10 mouse cellular contexts compared by ENCODE assay signal in the genomic region with DNA sequence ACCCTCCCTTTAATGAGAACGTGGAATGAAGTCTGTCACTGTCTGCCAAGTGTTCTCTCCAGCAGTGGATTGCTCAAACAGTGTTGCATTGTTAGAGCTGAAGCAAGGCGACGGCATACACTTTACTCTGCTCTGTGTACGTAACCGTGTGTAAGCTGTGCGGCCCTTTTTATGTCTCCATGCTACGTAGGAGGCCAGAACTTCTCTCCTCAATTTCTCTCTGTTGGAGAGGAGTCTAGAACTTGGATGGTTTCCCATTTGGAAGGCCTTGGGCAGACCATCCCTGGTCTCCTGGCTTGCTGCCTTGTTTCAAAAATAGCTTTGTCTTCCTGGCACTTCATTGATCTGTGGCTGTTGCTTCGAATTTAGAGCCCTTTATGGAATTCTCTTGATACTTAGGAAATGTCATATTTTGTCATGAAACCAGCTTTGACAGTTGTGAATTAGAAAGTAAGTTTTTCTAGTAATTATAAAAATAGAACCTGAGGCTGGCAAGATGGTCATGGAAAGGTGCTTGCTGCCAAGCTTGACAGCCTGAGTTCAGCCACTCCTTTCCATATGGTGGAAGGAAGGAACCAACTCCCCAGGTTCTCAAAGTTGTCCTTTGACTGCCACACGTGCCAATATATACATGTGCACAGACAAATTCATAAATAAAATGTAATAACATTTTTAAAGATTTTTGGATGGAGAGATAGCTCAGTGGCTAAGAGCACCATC. TPM values are rescaled to one million over a fixed set of nuclear protein-coding genes. Genes with fewer than 3 reads are reported as not detected.
DNase-seq lines count a peak whose midpoint lies in the region; ATAC-seq lines count a peak whose summit lies in the region.
"Had no signal": no experiment of that assay in that cellular context is flagged by ENCODE, and none has a peak within 500 bp of the region (broad histone marks: within the 10 kb centered on the region; RNA-seq: fewer than 3 reads in every experiment).

No protein-coding gene starts in this region.

- H3K27ac ChIP-seq in limb, embryonic 15.5 days: no peak overlapping the region
- H3K27ac ChIP-seq: kidney, postnatal 0 days; liver, embryonic 14.5 days had no signal

- peak; percentile 73 for ATAC-seq in cerebellum, adult (ENCODE audit: insufficient number of reproducible peaks, low FRiP score, low TSS enrichment)
- ATAC-seq in limb, embryonic 15.5 days (ENCODE audit: insufficient number of reproducible peaks, low FRiP score, low TSS enrichment, low read depth): peak; percentile 23; the same call in 1 of the 2 replicates
- ATAC-seq in CD4-positive, CD25-positive, alpha-beta regulatory T cell, adult 4 months: no peak

- H3K36me3 ChIP-seq in limb, embryonic 15.5 days: no peaks in the 10 kb centered on the region

- DNase-seq in adrenal gland, adult 2 months: peak; percentile 65
- DNase-seq in adrenal gland, postnatal 25 days: no peak
- DNase-seq in left cerebral cortex, postnatal 14 days (ENCODE audit: low spot score in 2 of 2): peak; percentile 48 to 64
- DNase-seq in left cerebral cortex, adult 11 months (ENCODE audit: low spot score): no peak
- no peak for DNase-seq in layer of hippocampus, adult 9-10 months (ENCODE audit: low spot score)

- no peak overlapping the region for H3K4me3 ChIP-seq in limb, embryonic 15.5 days

- no peak overlapping the region for H3K9ac ChIP-seq in limb, embryonic 15.5 days
- H3K9ac ChIP-seq: liver, embryonic 14.5 days had no signal

- H3K9me3 ChIP-seq in limb, embryonic 15.5 days: no peaks in the 10 kb centered on the region

- WGBS in limb, embryonic 15.5 days: 56% methylated on average over 9 of the region's 9 CpGs

- H3K4me1 ChIP-seq in limb, embryonic 15.5 days: peaks cover 15% of the 10 kb centered on the region

- no peaks in the 10 kb centered on the region for H3K27me3 ChIP-seq in limb, embryonic 15.5 days

- H3K4me2 ChIP-seq in limb, embryonic 15.5 days: no peak overlapping the region

- intact Hi-C loops in left cerebral cortex, postnatal 14 days (cut with DNase I): no loop called here

RNA-seq across cellular contexts. Expression of a gene that starts 47.9 kb away (rescaled TPM):
- total RNA-seq in adrenal gland, adult 2 months (2021): 10 to 100 TPM; 19.1 to 23.6 TPM
- polyA plus RNA-seq in adrenal gland, adult 2 months (2012; rRNA removed): 13.3 and 14.0 TPM in 2 replicates
- total RNA-seq in adrenal gland, postnatal 25 days (2021): 25.3 and 25.4 TPM in 2 replicates
- 100 to 1,000 TPM; 151 to 152 TPM for total RNA-seq in left cerebral cortex, postnatal 14 days (2021)
- polyA plus RNA-seq in limb, embryonic 15.5 days (2015; fragmentation: Nextera tagmentation; extraction: Ambion mirVana): 16.9 and 18.4 TPM in 2 replicates
- polyA plus RNA-seq in CD4-positive, CD25-positive, alpha-beta regulatory T cell, adult 4 months (2017; shearing (Covaris generic)): 10 to 100 TPM; 76.6 to 78.0 TPM

Comparison
In these comparisons a context has a peak if more than half of its experiments do, and no peak if none do; other contexts are left out.
1. DNase-seq: peak in adrenal gland, adult 2 months (single experiment) and left cerebral cortex, postnatal 14 days (2 of 2); none in adrenal gland, postnatal 25 days (single experiment), left cerebral cortex, adult 11 months (single experiment) and layer of hippocampus, adult 9-10 months (single experiment).